Mouse (Mus musculus): ENCODE data around the gene Fam160a2. TPM values are rescaled to one million over a fixed set of nuclear protein-coding genes. Genes with fewer than 3 reads are reported as not detected.
"Not testable (repeated sequence)": the region's sequence is repeated elsewhere in the genome, so short reads cannot be mapped to it uniquely, and the experiment has no call there.

Gene Fam160a2
- total and polyA plus RNA-seq, 3 experiments: 6.2 to 17.7 TPM; not detected in 1

DNA sequence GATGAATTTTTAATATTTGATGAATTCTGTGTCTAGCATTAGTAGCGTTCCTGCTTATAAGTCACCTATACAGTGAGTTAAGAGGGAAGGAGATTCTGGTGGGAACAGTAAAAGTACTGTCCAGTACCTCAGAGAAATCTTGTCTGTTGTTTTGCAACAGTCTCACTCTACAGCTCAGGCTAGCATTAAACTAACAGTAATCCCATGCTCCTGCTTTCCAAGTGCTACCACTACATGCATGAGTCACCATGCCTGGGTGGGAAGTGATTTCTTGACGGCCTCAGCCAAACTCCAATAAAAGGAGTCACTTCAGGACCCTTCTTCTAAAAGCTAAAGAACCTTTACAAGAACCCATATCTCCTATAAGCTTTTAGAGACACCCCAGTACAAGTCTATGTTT is 38.1 kb downstream of the Fam160a2 start:
- Histone ChIP-seq H3K36me3 (ENCODE audit: control insufficient read depth in 1 of 2, insufficient read depth in 2 of 2, low read length in 2 of 2) (no peaks in the 10 kb centered on the region), H3K4me1 (ENCODE audit: control insufficient read depth in 1 of 2, insufficient read depth in 2 of 2, low read length in 2 of 2) (no peaks in the 10 kb centered on the region), H3K27me3 (ENCODE audit: control insufficient read depth in 1 of 2, insufficient read depth in 2 of 2, low read length in 2 of 2) (no peaks in the 10 kb centered on the region), H3K4me3 (ENCODE audit: control insufficient read depth in 1 of 2, insufficient read depth in 1 of 2, low read depth in 2 of 2, low read length in 2 of 2) (no peak overlapping the region), H3K27ac (ENCODE audit: control insufficient read depth, low read depth, low read length) (no peak overlapping the region), H3K79me2 (ENCODE audit: control insufficient read depth, insufficient read depth, low read length, poor library complexity) (no peaks in the 10 kb centered on the region), H3K9ac (ENCODE audit: control insufficient read depth, low read depth, low read length, poor library complexity, severe bottlenecking) (no peak overlapping the region), H3K9me3 (replicated peaks; ENCODE audit: insufficient read depth, low read length) (no peaks in the 10 kb centered on the region)
- TF ChIP-seq CHD2 (IDR thresholded peaks at IDR 0.05; ENCODE audit: low read length): no peak
- no peak for TF ChIP-seq USF1 (IDR thresholded peaks at IDR 0.05; ENCODE audit: low read depth, low read length)
- no peak for TF ChIP-seq GABPA (IDR thresholded peaks at IDR 0.05; ENCODE audit: low read depth, low read length)
- no peak for TF ChIP-seq POLR2AphosphoS2 (IDR thresholded peaks at IDR 0.05; ENCODE audit: low read length)
- TF ChIP-seq ELF1 (IDR thresholded peaks at IDR 0.05; ENCODE audit: low read depth, low read length): no peak
- no peak for TF ChIP-seq TBP (IDR thresholded peaks at IDR 0.05; ENCODE audit: low read depth, low read length)
- TF ChIP-seq ZC3H11A (IDR thresholded peaks at IDR 0.05; ENCODE audit: low read depth, low read length): no peak
- TF ChIP-seq MEF2A (IDR thresholded peaks at IDR 0.05; ENCODE audit: extremely low read depth, insufficient replicate concordance, low read depth, low read length, poor library complexity, severe bottlenecking): no peak
- no peak for TF ChIP-seq EP300 (IDR thresholded peaks at IDR 0.05; ENCODE audit: low read depth in 1 of 2, low read length in 2 of 2)
- DNase-seq (ENCODE audit: low read depth, low spot score): no peak

DNA sequence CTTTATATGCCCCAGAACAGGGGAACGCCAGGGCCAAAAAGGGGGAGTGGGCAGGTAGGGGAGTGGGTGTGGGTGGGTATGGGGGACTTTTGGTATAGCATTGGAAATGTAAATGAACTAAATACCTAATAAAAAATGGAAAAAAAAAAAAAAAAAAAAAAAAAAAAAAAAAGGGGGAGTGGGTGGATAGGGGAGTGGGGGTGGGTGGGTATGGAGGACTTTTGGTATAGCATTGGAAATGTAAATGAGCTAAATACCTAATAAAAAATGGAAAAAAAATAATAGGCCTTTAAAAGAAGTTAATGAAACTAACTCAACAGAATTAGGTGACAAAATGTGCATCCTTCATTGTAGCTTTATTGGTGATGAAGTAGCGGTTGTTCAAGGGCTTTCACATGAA is 43.4 kb downstream of the Fam160a2 start:
- not testable (repeated sequence) for H3K27ac ChIP-seq (ENCODE audit: control insufficient read depth, low read depth, low read length); H3K27me3 ChIP-seq (ENCODE audit: control insufficient read depth in 1 of 2, insufficient read depth in 2 of 2, low read length in 2 of 2); DNase-seq (ENCODE audit: low read depth, low spot score); H3K9ac ChIP-seq (ENCODE audit: control insufficient read depth, low read depth, low read length, poor library complexity, severe bottlenecking); H3K4me1 ChIP-seq (ENCODE audit: control insufficient read depth in 1 of 2, insufficient read depth in 2 of 2, low read length in 2 of 2); H3K79me2 ChIP-seq (ENCODE audit: control insufficient read depth, insufficient read depth, low read length, poor library complexity); H3K9me3 ChIP-seq (replicated peaks; ENCODE audit: insufficient read depth, low read length); H3K4me3 ChIP-seq (ENCODE audit: control insufficient read depth in 1 of 2, insufficient read depth in 1 of 2, low read depth in 2 of 2, low read length in 2 of 2); H3K36me3 ChIP-seq (ENCODE audit: control insufficient read depth in 1 of 2, insufficient read depth in 2 of 2, low read length in 2 of 2)

DNA sequence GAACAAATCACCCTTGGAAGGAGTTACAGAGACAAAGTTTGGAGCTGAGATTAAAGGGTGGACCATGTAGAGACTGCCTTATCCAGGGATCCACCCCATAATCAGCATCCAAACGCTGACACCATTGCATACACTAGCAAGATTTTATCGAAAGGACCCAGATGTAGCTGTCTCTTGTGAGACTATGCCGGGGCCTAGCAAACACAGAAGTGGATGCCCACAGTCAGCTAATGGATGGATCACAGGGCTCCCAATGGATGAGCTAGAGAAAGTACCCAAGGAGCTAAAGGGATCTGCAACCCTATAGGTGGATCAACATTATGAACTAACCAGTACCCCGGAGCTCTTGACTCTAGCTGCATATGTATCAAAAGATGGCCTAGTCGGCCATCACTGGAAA is 43.8 kb downstream of the Fam160a2 start:
- not testable (repeated sequence) for H3K36me3 ChIP-seq (ENCODE audit: control insufficient read depth in 1 of 2, insufficient read depth in 2 of 2, low read length in 2 of 2); DNase-seq (ENCODE audit: low read depth, low spot score); H3K27me3 ChIP-seq (ENCODE audit: control insufficient read depth in 1 of 2, insufficient read depth in 2 of 2, low read length in 2 of 2); H3K4me3 ChIP-seq (ENCODE audit: control insufficient read depth in 1 of 2, insufficient read depth in 1 of 2, low read depth in 2 of 2, low read length in 2 of 2); H3K9me3 ChIP-seq (replicated peaks; ENCODE audit: insufficient read depth, low read length); H3K9ac ChIP-seq (ENCODE audit: control insufficient read depth, low read depth, low read length, poor library complexity, severe bottlenecking); H3K4me1 ChIP-seq (ENCODE audit: control insufficient read depth in 1 of 2, insufficient read depth in 2 of 2, low read length in 2 of 2); H3K27ac ChIP-seq (ENCODE audit: control insufficient read depth, low read depth, low read length); H3K79me2 ChIP-seq (ENCODE audit: control insufficient read depth, insufficient read depth, low read length, poor library complexity)

DNA sequence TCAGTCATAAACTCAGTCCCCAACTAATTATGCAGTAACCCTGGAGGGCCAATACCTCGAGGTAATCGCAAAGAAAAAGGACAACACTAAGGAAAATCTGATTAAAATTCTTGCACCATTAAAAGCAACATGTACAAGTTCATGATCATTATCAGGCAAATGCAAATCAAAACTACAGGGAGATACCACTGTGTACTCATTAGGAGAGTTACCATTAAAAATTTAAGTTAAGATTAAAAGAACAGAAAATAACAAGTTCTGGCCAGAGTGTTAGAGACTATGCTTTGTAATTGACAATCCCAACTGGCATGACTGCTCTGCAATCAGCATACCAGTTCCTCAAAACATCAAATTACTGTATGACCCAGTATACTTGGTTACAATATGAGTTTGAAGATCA is 57.1 kb downstream of the Fam160a2 start:
- Histone ChIP-seq H3K27ac (ENCODE audit: control insufficient read depth, low read depth, low read length) (no peak overlapping the region), H3K36me3 (ENCODE audit: control insufficient read depth in 1 of 2, insufficient read depth in 2 of 2, low read length in 2 of 2) (no peaks in the 10 kb centered on the region), H3K9ac (ENCODE audit: control insufficient read depth, low read depth, low read length, poor library complexity, severe bottlenecking) (no peak overlapping the region), H3K79me2 (ENCODE audit: control insufficient read depth, insufficient read depth, low read length, poor library complexity) (no peaks in the 10 kb centered on the region), H3K9me3 (replicated peaks; ENCODE audit: insufficient read depth, low read length) (no peaks in the 10 kb centered on the region), H3K4me3 (ENCODE audit: control insufficient read depth in 1 of 2, insufficient read depth in 1 of 2, low read depth in 2 of 2, low read length in 2 of 2) (no peak overlapping the region), H3K27me3 (ENCODE audit: control insufficient read depth in 1 of 2, insufficient read depth in 2 of 2, low read length in 2 of 2) (no peaks in the 10 kb centered on the region), H3K4me1 (ENCODE audit: control insufficient read depth in 1 of 2, insufficient read depth in 2 of 2, low read length in 2 of 2) (no peaks in the 10 kb centered on the region)
- no peak for DNase-seq (ENCODE audit: low read depth, low spot score)
- TF ChIP-seq TAL1 (IDR thresholded peaks at IDR 0.05; ENCODE audit: low read length): no peak
- no peak for TF ChIP-seq MAZ (IDR thresholded peaks at IDR 0.05; ENCODE audit: low read depth, low read length)
- no peak for TF ChIP-seq ZNF384 (IDR thresholded peaks at IDR 0.05; ENCODE audit: low read depth, low read length)
- no peak for TF ChIP-seq ETS1 (IDR thresholded peaks at IDR 0.05; ENCODE audit: low read depth, low read length)
- TF ChIP-seq TCF12 (IDR thresholded peaks at IDR 0.05; ENCODE audit: low read depth, low read length): no peak
- TF ChIP-seq ZMIZ1 (IDR thresholded peaks at IDR 0.05; ENCODE audit: low read depth, low read length): no peak
- no peak for TF ChIP-seq CTCF (IDR thresholded peaks at IDR 0.05 in 2 of 3, conservative IDR thresholded peaks at IDR 0.05 in 1 of 3; ENCODE audit: control insufficient read depth in 1 of 3, insufficient read depth in 1 of 3, low read depth in 2 of 3, low read length in 3 of 3, poor library complexity in 1 of 3, severe bottlenecking in 1 of 3)
- no peak for TF ChIP-seq MXI1 (IDR thresholded peaks at IDR 0.05; ENCODE audit: low read depth, low read length)
- TF ChIP-seq RCOR1 (IDR thresholded peaks at IDR 0.05; ENCODE audit: low read depth, low read length): no peak
- TF ChIP-seq E2F4 (IDR thresholded peaks at IDR 0.05; ENCODE audit: borderline replicate concordance, low read depth, low read length): no peak
- TF ChIP-seq RAD21 (IDR thresholded peaks at IDR 0.05; ENCODE audit: low read depth, low read length): no peak
- no peak for TF ChIP-seq KAT2A (conservative IDR thresholded peaks at IDR 0.05; ENCODE audit: low read depth, low read length)
- TF ChIP-seq NRF1 (IDR thresholded peaks at IDR 0.05; ENCODE audit: insufficient read depth, low read depth, low read length, poor library complexity, severe bottlenecking): no peak

Data from MEL (cell line).